Mouse (Mus musculus) layer of hippocampus, postnatal 36 days (tissue): ENCODE data around the gene Fam135a. TPM values are rescaled to one million over a fixed set of nuclear protein-coding genes. Genes with fewer than 3 reads are reported as not detected.
A peak's percentile ranks its signal among the peaks of the same experiment; 100 is the strongest.
"Not testable (repeated sequence)": the region's sequence is repeated elsewhere in the genome, so short reads cannot be mapped to it uniquely, and the experiment has no call there.

Experiments
- DNase-seq, 2 experiments: peaks; one replicate each; pipeline ENCODE4 v3.0.0; 2022
- total RNA-seq, 2 experiments: library from RNA; stranded (reverse); gene quantifications; 2 replicates each; pipeline ENCODE4 v1.2.3; 2021

The Fam135a gene
- total RNA-seq, 2 experiments from 2014 or later, result 24.9 to 25.4 TPM

DNA sequence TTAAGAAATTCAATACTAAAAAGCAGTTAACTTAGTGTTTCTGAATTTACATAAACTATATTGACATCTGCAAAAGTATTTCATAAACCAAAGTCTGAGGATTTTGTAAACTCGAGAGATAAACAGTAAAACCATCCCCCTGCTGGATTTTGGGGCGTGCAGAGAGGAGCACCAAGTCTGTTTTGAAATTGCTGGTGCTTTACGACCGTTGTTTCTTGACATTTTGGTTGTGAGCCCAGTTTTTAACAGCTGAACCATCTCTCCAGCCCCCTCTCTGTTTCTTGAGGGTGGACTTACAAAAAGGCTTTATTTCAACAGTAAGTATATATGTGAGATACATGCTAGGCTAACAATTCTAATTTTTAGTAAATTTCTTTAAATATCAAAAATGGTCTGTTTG is 33.4 kb downstream of the Fam135a start:
- no peak for DNase-seq

DNA sequence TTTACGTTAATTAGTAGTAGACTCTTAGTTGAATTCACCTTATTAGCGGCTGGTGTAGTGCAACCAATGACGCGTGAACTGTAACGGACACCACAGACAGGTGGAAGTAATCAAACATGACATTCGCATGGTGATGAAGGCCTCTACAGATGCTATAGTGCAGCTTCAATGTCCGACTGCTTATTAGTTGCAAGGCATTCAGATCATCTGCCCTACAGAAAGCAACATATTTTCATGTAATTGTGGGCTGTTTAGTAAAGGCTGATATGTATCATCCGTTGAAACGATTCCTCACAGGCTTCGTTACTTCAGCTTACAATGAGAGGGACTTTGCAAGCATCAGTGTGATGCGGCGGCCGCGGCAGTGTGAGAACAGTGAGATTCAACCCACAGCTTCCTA is 44.4 kb downstream of the Fam135a start:
- no peak for DNase-seq

DNA sequence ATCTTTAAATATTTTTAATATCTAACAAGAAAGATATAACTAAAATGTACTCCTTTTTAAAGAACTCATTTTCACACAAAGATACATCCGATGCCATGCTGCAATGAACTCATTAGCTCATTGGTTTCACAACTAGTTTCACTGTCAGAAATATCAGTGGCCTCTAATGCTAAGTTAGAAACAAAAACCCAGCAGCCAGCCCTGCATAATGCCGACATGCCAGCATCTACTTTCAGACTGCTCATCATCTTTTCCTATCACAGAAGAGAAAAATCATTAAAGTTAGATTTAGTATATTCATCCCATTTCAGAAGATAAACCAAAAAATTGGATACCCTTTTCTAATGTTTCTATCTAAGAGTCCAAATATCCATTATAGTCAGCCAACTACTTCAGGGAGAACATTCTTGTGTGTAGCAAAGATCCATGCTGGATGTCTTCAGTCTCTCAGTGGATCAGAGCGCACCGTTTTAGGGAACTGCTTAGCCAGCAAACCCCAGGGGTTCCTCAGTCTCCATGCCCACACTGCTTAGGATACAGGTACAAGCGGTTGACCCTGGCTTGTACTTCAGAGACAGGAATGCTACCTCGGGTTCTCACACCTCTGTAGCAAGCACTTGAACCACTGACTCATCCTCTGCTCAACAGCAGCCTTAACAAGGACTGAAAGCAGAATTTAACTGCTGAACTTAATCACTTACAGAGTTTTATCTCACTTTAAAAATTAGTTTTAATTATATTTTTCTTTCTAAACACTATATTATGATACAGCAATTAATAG is 53.2 kb downstream of the Fam135a start:
- DNase-seq, result no peak

DNA sequence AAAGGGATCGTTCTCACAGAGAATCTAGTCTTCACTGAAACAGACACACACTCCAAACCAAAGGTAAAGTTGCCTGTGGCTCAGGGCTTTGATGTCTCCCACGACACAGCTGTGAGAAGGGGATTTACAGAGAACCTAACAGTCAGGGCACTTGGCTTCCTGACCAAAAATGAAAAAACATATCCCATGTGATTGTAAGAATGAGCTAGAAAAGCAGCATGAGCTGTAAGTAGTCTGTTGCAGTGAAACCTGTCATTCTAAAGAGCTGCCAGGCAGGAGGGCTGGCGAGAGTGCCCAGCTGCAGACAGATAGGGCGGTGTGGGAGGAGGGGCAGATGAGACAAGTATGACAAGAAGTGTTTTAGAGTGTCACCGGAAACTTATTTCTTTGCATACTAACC is 54.5 kb downstream of the Fam135a start:
- DNase-seq, result no peak

DNA sequence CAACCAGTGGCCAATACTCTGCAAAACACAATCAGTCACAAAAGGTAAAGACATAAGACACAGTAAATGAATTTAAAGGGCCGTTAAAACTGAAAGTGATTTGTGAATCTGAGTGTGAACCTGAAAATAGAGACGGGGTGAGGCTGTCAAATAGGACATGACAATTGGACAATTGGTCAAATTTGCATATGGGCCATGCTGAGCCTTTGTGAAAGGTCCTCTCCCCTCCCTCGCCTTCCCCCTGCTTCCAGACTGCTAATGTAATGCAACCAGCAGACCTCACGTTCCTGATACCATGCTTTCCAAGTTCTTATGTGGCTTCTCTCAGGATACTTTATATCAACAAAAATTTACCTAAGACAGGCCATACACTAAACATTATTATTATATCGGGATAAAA is 57.1 kb downstream of the Fam135a start:
- DNase-seq, result no peak

DNA sequence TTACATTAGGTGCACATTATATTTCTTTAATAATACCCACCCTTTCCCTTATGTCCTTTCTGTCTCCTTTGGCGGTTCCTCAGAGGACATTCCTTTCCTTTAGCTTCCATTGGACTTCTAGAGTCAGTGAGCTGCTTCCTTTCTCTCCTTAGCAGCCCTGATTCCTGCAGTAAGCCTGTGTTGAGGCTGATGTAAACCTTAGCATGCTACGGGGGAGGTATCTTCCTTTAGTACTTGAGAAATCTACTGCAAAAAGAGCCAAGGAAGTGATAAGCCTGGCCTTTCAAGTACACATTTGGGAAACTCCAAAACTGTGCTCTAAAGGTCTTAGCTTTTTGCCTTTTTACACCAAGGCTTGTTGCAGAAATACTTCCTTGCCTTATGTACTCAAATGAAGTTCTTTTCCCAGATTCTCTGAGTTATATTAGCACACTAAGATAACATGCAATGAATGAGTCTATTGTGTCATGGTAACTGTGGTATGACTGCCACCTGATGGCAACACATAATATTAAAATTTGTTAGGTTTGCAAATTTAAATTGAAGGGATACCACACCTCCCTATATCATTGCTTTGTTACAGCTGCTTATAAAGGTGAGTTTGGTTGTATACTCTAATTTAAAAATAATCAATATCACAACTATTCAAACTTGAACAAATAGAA is 66.2 kb downstream of the Fam135a start:
- DNase-seq, result no peak

DNA sequence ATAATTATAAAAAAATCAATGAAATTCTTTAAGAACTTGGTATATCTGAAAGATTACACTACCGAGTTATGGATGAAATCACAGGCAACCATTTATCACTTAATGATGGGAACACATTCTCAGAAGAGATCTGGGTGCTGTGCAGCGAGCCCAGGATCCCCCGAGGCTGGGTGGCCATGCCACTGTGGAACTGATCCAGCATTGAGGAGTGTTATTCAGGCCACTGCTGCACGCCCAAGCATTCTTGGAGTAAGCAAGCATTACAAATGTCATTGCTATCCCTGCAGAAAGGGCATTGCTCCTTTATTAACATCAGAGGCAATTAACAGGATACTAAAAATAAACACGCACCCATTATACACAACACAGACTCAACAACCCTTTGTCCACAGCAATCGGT is 89.3 kb downstream of the Fam135a start:
- DNase-seq, result no peak

DNA sequence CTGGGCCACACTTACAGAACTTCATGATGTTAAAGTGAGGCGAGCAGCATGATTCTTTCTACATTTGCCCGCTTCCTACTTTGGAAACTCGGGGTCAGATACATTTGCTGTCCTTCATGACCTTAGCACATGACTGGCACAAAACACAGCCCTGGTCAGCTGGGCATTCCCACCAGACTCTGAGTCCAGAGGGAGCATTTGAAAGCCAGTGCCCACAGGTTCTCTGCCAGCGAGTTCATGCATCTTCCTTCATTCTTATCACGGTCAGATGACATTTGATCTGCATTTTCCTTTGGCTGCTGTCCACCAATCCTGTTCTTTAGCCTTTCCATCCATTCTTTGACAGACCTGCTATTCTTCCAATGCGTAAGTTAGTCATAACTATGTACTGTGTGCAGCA is 90.1 kb downstream of the Fam135a start:
- DNase-seq, result no peak

DNA sequence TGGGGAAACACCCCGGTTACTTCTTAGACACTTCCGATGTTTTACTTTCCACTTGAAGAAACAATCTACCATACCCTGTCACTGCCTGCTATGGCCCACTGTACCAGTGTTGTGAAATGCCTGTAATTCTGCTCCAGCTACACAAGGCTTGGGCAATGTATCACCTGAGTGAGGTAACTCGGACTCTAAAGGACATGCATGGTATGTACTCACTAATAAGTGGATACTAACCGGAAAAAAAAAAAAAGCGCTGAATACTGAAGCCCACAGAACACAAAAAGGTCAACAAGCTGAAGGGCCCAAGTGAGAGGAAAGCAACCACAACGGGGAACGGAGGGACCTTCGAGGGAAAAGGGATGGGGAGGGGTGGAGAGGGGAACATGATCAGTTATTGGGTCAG is 92.5 kb downstream of the Fam135a start:
- no peak for DNase-seq

DNA sequence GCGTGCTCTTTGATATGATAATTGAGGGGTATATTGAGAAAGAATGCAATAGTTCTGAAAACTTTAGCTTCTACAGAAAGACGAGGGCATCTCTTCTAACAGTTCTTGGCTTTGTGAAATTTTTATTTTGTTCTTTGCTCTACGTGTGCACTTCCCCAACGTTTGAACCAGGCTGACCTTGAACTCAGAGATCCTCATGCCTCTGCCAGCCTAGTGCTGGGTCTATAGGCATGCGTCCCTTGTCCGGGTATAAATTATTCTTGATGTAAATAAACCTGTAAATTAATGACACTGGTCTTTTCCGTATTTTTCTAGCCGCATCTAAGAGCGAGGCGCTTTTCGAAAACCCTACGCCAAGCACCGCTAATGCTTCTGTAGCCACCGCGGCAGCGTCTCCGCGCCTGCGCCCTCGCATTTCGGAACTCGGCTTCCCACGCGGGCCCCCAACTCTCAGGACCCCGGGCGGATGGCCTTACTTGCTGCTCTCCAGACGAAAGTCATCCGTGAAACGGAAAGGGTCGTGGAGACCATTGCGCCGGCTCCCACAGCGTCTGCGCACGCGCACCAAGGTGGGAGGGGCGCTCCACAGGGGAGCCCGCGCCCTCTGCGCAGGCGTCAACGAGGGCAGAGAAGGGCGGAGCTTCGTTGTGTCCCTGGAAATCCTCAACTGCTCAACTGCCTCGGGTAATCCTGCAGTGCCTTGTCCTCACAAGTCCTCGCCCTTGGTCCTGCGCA is 94.9 kb downstream of the Fam135a start, which contains the start of gene Sdhaf4:
Sdhaf4 (minus strand) TSS at position 587 of the 735 bp plus-strand sequence.
- DNase-seq, result peak; percentile 92 to 94

DNA sequence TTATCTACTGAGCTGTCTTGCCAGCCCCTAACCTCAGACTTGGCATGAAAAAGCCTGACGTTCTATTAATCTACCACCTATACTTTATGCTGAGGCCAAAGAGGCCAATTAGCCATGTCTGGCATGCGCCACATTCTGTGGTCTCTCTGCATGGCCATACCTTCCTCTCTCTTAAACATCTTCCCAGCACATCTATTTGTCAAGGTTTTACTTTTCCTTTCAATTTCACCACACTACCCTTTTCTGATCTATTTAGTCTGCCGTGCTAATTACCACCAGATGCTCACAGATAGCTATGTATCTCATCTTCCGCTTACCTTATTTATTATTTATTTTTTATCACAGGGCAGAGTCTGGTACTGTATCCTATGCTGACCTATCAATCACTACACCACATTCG is 100.8 kb downstream of the Fam135a start:
- DNase-seq, result no peak

DNA sequence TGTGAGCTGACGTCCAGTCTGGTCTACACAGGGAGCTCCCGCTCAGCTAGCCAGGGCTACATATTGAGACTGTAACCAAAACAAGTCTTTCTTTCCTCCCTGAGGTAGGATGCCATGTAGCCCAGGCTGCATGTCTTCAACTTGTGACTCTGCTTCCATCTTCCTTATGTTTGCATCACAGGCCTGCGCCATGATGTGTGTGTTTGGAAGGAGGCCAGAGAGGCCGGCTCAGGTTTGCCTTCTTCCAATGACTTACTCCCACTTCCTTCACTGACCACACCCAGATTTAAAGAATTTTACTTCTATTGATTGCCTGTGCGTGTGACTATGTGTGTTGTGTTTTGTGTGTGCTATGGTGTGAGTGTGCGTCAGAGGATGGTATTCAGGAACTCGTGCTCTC is 101.3 kb downstream of the Fam135a start:
- no peak for DNase-seq

DNA sequence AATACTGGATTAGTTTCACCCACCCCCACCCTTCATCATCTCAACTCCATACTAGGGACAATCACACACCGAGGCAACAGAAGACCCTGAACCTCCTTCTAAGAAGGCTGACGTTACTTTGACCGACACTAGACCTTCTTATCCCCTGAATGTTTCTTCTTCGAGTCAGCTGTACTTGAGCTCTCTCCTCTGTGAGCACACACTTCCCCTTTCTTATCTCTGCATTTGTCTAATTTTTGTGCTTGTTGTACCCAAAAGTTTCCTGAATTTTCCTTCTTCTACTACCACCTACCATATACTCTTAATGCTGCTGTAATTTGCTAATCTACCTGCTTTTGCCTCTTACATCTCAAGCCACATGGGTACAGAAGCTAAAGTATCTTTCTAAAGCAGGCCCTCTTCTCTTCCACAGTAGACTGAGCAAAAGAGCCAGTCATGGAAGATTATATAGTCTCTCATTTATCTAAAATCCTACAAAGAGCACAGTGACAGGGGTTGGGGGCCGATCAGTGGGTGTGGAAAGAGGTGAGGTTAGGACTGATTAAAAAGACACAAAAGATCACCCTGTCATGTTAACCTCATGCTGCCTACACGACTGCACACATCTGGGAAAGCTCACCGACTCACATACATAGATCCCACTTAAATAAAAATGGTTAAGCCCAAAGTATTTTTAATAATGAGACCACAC is 101.9 kb downstream of the Fam135a start:
- DNase-seq, result no peak

DNA sequence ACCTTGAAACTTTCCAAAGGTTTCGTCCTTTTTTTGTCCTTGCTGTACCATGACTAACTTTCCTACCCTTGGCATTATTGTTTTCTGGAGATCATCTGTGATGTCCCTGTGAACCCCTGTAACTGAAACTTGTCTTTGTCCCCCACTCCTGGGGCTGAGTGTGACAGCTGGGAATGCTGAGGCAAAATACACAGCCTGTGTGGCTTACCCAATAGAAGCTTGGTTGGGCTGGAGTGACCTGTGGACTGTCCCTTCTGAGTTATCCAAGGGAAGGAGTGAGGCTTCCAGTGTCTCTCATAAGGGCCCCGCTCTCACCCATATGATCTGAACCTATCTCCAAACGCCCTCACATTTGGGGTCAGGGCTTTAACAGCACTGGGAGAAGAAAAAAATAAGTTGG is 102.6 kb downstream of the Fam135a start:
- DNase-seq, result no peak

DNA sequence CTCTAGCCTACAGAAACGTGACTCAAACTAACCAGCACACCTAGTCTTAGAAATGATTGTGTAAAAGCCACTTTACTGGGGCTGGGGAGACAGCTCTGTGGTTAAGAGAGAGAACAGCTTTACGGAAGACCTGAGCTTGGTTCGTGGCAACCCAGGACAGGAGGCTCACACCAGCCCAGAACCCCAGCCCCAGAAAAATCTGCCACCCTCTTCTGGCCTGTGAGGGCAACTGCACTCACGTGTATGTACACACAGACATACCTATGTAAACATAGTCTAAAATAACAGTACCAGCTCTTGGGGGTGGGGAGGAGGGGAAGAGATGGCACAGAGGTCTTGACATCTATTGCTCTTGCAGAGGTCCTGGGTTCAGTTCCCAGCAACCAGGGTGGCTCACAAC is 104.7 kb downstream of the Fam135a start:
- no peak for DNase-seq

DNA sequence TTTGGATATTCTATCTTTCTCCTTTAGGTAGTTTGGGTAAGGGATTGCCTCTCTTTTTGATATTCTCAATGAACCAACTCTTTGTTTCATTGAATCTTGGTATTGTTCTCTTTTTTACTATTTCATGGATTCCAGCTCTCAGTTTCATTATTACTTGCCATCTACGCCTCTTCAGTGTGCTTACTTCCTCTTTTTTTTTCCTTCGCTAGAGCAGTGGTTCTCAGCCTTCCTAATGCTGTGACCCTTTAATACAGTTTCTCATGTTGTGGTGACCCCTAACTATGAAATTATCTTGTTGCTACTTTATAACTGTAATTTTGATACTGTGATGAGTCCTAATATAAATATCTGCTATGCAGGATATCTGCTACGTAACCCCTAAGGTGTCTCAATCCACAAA is 117.0 kb downstream of the Fam135a start:
- no peak for DNase-seq

DNA sequence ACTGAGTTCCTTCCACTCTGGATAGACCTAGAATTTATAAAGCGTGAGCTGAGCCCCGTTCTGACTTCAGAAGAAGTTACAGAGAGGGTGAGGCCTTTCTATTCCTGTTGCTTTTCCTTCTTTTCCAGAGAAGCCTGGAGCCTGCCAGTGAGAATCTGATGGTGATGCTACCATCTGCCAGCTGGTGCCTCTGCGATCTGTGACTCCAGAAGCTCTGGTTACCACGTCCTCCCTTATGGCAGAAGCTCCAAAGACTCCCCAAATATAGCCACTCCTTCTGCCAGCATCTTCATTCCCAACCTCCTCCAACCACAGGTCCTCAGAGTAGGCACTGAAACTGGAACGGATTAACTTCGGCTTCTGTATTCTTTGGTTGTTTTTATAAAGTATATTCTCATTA is 121.9 kb downstream of the Fam135a start:
- peak; percentile 38 to 39 for DNase-seq

DNA sequence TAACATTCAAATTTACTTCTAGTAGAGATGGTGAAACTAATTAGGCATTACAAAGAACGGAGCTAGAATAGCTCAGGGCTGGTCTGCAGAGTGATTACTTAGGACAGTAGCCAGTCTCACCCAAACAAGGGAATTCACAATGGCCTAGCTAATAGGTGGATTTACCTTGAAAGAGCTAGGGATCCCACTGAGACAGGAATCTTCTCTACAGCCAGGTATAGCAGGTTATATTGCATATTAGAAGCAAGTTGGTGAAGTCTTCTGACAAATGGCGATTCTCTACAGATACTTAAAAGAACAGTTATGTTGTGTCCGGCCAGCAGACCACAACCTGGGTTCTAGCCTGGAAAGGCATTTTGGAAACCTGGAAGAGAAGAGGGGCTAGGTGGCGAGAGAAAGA is 129.0 kb downstream of the Fam135a start:
- DNase-seq, result not testable (repeated sequence)

DNA sequence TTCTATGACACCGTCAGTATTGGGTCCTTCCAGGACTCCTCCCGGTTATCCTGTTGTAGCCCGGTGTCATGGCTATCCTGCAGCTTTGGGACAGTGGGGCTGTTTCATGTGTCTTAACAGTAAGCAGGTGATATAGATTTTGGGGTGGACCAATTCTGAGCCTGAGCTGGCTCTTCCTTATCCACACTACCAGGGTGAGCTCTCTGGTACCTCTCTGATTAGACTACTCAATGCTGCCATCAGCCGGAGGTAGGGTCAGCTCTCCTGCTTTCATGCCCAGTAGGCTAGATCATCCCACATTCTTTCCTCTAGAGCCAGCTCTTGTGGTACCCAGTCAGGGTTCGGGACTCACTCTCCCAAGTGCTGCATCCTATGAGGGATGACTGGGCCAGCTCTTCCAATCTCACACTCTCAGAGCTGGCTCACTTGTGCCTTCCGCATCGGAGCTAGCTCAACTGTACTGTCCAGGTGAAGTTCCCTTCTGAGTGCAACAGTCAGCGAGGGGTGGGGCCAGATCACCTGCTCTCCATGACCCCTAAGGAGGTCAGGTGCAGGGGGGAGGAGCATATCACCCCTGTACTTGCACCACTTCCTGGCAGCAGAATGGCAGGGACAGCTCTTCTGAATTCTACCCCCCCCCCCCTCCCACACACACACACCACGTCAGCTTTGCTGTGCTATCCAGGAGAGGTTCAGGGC is 132.0 kb downstream of the Fam135a start:
- no peak for DNase-seq

DNA sequence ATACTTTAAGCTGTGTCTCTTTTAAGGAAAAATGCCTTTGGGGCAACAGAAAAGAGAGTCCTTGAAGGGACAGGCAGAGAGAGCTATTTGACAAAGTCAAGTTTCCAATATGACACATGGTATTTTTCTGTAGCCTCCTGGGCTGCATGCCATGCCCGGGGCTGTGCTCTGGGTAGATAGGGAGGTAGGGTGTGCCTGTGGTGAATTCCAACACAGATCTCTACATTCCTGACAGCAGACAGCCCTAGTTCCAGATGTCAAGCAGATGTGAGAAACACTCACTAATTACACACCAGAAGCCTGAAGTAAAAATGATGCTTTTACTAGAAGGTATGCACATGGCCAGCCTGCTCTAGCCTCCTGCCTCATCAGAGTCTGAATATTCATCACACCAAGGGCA is 133.9 kb downstream of the Fam135a start:
- DNase-seq, result no peak
